ENCODE assay signal across 25 mouse cellular contexts in the genomic region with DNA sequence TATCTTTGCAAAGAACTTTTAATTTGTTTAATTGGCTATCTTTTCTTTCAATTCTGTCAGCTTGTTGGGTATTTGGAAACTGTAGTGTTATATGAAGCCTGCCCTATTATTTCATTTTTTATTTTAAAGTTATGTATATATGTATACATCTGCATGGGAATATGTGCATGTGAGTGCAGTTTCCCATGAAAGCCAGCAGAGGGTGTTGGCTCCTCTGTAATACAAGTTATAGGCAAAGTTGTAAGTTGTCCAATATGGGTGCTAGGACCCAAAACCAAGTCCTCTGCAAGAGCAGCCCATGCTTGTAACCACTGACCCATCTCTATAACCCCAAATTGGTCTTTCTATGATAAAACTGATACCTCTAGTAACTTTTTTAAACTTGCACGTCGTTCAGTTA. TPM values are rescaled to one million over a fixed set of nuclear protein-coding genes. Genes with fewer than 3 reads are reported as not detected.
DNase-seq lines count a peak whose midpoint lies in the region; ATAC-seq and TF ChIP-seq lines count a peak whose summit lies in the region.
"Had no signal": no experiment of that assay in that cellular context is flagged by ENCODE, and none has a peak within 500 bp of the region (broad histone marks: within the 10 kb centered on the region; RNA-seq: fewer than 3 reads in every experiment).

No protein-coding gene starts in this region.

- peak; percentile 44 for TF ChIP-seq RAD21 in CH12.LX (IDR thresholded peaks at IDR 0.05; ENCODE audit: low read depth, low read length)

- no peaks in the 10 kb centered on the region for H3K4me1 ChIP-seq in kidney, postnatal 0 days (replicated peaks; ENCODE audit: insufficient read depth, low read length)
- H3K4me1 ChIP-seq in CH12.LX (ENCODE audit: control insufficient read depth in 1 of 2, insufficient read depth in 2 of 2) = peaks cover 3 to 6% of the 10 kb centered on the region in 2 experiments; a peak in 3 of 4 replicates
- H3K4me1 ChIP-seq in forebrain, embryonic 13.5 days = no peaks in the 10 kb centered on the region
- H3K4me1 ChIP-seq: embryonic facial prominence, embryonic 12.5 days; forebrain, embryonic 12.5 days; hindbrain, embryonic 15.5 days; intestine, embryonic 15.5 days; kidney, embryonic 15.5 days; limb, embryonic 15.5 days; liver, embryonic 15.5 days; midbrain, embryonic 13.5 days; neural tube, embryonic 12.5 days had no signal

- no peak overlapping the region for H3K4me3 ChIP-seq in kidney, postnatal 0 days (replicated peaks; ENCODE audit: low read depth, low read length)
- H3K4me3 ChIP-seq in CH12.LX (replicated peaks in 1 of 3; ENCODE audit: low read depth in 2 of 3, low read length in 2 of 3, poor library complexity in 1 of 3) = no peak overlapping the region
- no peak overlapping the region for H3K4me3 ChIP-seq in forebrain, embryonic 13.5 days
- H3K4me3 ChIP-seq: embryonic facial prominence, embryonic 12.5 days; forebrain, embryonic 12.5 days; hindbrain, embryonic 15.5 days; intestine, embryonic 15.5 days; kidney, embryonic 15.5 days; limb, embryonic 15.5 days; liver, embryonic 15.5 days; megakaryocyte, embryonic 14.5 days; midbrain, embryonic 13.5 days; neural tube, embryonic 12.5 days had no signal

- TF ChIP-seq POLR2A in CH12.LX (IDR thresholded peaks at IDR 0.05; ENCODE audit: low read depth, low read length) = no peak

- no peak overlapping the region for H3K4me2 ChIP-seq in kidney, postnatal 0 days (ENCODE audit: low read length)
- H3K4me2 ChIP-seq in CH12.LX (ENCODE audit: insufficient read depth, low read depth, poor library complexity, severe bottlenecking) = no peak overlapping the region
- no peak overlapping the region for H3K4me2 ChIP-seq in forebrain, embryonic 13.5 days
- H3K4me2 ChIP-seq: embryonic facial prominence, embryonic 12.5 days; forebrain, embryonic 12.5 days; hindbrain, embryonic 15.5 days; intestine, embryonic 15.5 days; kidney, embryonic 15.5 days; limb, embryonic 15.5 days; liver, embryonic 15.5 days; midbrain, embryonic 13.5 days; neural tube, embryonic 12.5 days had no signal

- TF ChIP-seq CTCF in kidney, postnatal 0 days (IDR thresholded peaks at IDR 0.05; ENCODE audit: low read depth) = peak; percentile 34; the same call in 1 of the 2 replicates
- TF ChIP-seq CTCF in CH12.LX (conservative IDR thresholded peaks at IDR 0.05 in 1 of 2, IDR thresholded peaks at IDR 0.05 in 1 of 2; ENCODE audit: low read depth in 2 of 2, low read length in 2 of 2) = peak in 1 of 2 experiments; percentile 47; a peak in 2 of 4 replicates

- dilution Hi-C loops in CH12.LX (cut with MboI; ENCODE audit: extremely low pct_ligation_motif_present, extremely low pct_unique_long_range_greater_than_20kb, low sequenced_read_pairs) = no loop called here

- peaks cover 43% of the 10 kb centered on the region for H3K79me2 ChIP-seq in CH12.LX (replicated peaks; ENCODE audit: control insufficient read depth, extremely low read depth, insufficient read depth, poor library complexity, severe bottlenecking)

- H3K9ac ChIP-seq in kidney, postnatal 0 days (ENCODE audit: low read depth, low read length) = no peak overlapping the region
- no peak overlapping the region for H3K9ac ChIP-seq in CH12.LX (ENCODE audit: insufficient read depth, low read depth)
- H3K9ac ChIP-seq in forebrain, embryonic 13.5 days = no peak overlapping the region
- H3K9ac ChIP-seq: embryonic facial prominence, embryonic 12.5 days; forebrain, embryonic 12.5 days; hindbrain, embryonic 15.5 days; intestine, embryonic 15.5 days; kidney, embryonic 15.5 days; limb, embryonic 15.5 days; liver, embryonic 15.5 days; midbrain, embryonic 13.5 days; neural tube, embryonic 12.5 days had no signal

- no peak for DNase-seq in kidney, postnatal 0 days (ENCODE audit: low spot score)
- DNase-seq in kidney, postnatal 14 days = no peak
- peak; percentile 1 for DNase-seq in 3T3-L1 (ENCODE audit: low read depth, low spot score)
- no peak for DNase-seq in CH12.LX (ENCODE audit: extremely low read depth)
- DNase-seq in R1 (ENCODE audit: low read depth, low spot score) = peak; percentile 15
- no peak for DNase-seq in adipocyte (ENCODE audit: low spot score)
- DNase-seq in cerebellum, adult 9-11 months = no peak
- DNase-seq: adrenal gland, adult 8-10 months; cerebellum, adult 11-12 months; cerebellum, postnatal 25 days; left cerebral cortex, postnatal 4 days; lung, postnatal 10 days; right cerebral cortex, postnatal 4 days; thymus, postnatal 25 days had no signal

- H3K36me3 ChIP-seq in kidney, postnatal 0 days (ENCODE audit: insufficient read depth, low read length) = no peaks in the 10 kb centered on the region
- H3K36me3 ChIP-seq in CH12.LX (replicated peaks in 1 of 2; ENCODE audit: control insufficient read depth in 1 of 2, insufficient read depth in 1 of 2, low read length in 1 of 2) = peaks cover 32 to 66% of the 10 kb centered on the region in 2 experiments
- no peaks in the 10 kb centered on the region for H3K36me3 ChIP-seq in forebrain, embryonic 13.5 days (ENCODE audit: poor library complexity, severe bottlenecking)
- H3K36me3 ChIP-seq: embryonic facial prominence, embryonic 12.5 days; forebrain, embryonic 12.5 days; hindbrain, embryonic 15.5 days; intestine, embryonic 15.5 days; kidney, embryonic 15.5 days; limb, embryonic 15.5 days; liver, embryonic 15.5 days; midbrain, embryonic 13.5 days; neural tube, embryonic 12.5 days had no signal

- 96% methylated on average over 2 of the region's 2 CpGs for WGBS in kidney, postnatal 0 days
- WGBS in forebrain, embryonic 13.5 days = 95% methylated on average over 2 of the region's 2 CpGs

- H3K27ac ChIP-seq in kidney, postnatal 0 days = no peak overlapping the region
- no peak overlapping the region for H3K27ac ChIP-seq in CH12.LX (ENCODE audit: insufficient read depth, low read depth)
- H3K27ac ChIP-seq in forebrain, embryonic 13.5 days = no peak overlapping the region
- H3K27ac ChIP-seq: embryonic facial prominence, embryonic 12.5 days; forebrain, embryonic 12.5 days; hindbrain, embryonic 15.5 days; intestine, embryonic 15.5 days; kidney, embryonic 15.5 days; limb, embryonic 15.5 days; liver, embryonic 15.5 days; midbrain, embryonic 13.5 days; neural tube, embryonic 12.5 days had no signal

- no peak for ATAC-seq in kidney, postnatal 0 days (replicated peaks; ENCODE audit: low FRiP score, low read depth)
- ATAC-seq in forebrain, embryonic 13.5 days = no peak
- ATAC-seq: intestine, embryonic 15.5 days; midbrain, embryonic 13.5 days had no signal

- H3K9me3 ChIP-seq in kidney, postnatal 0 days (replicated peaks; ENCODE audit: low read length) = no peaks in the 10 kb centered on the region
- H3K9me3 ChIP-seq in CH12.LX (replicated peaks; ENCODE audit: low read length) = peaks cover 4% of the 10 kb centered on the region
- no peaks in the 10 kb centered on the region for H3K9me3 ChIP-seq in forebrain, embryonic 13.5 days (replicated peaks)
- H3K9me3 ChIP-seq: embryonic facial prominence, embryonic 12.5 days; forebrain, embryonic 12.5 days; hindbrain, embryonic 15.5 days; intestine, embryonic 15.5 days; kidney, embryonic 15.5 days; limb, embryonic 15.5 days; liver, embryonic 15.5 days; megakaryocyte, embryonic 14.5 days; midbrain, embryonic 13.5 days; neural tube, embryonic 12.5 days had no signal

- no peak for TF ChIP-seq EP300 in CH12.LX (IDR thresholded peaks at IDR 0.05; ENCODE audit: low read length)

- H3K27me3 ChIP-seq in kidney, postnatal 0 days (ENCODE audit: insufficient read depth, low read length) = no peaks in the 10 kb centered on the region
- H3K27me3 ChIP-seq in CH12.LX (replicated peaks) = no peaks in the 10 kb centered on the region
- no peaks in the 10 kb centered on the region for H3K27me3 ChIP-seq in forebrain, embryonic 13.5 days
- H3K27me3 ChIP-seq: embryonic facial prominence, embryonic 12.5 days; forebrain, embryonic 12.5 days; hindbrain, embryonic 15.5 days; intestine, embryonic 15.5 days; kidney, embryonic 15.5 days; limb, embryonic 15.5 days; liver, embryonic 15.5 days; megakaryocyte, embryonic 14.5 days; midbrain, embryonic 13.5 days; neural tube, embryonic 12.5 days had no signal

- in situ Hi-C loops in CH12.LX (cut with MboI; ENCODE audit: low pct_ligation_motif_present, low pct_unique_long_range_greater_than_20kb, low sequenced_read_pairs) = no loop called here

TF ChIP-seq in CH12.LX, 34 proteins besides CTCF, POLR2A, EP300 and RAD21:
- TF ChIP-seq JUN (IDR thresholded peaks at IDR 0.05; ENCODE audit: insufficient read depth, low read depth, low read length) (no peak), SMC3 (IDR thresholded peaks at IDR 0.05; ENCODE audit: low read depth, low read length) (peak; percentile 39), ZC3H11A (IDR thresholded peaks at IDR 0.05; ENCODE audit: low read depth, low read length) (no peak), PAX5 (IDR thresholded peaks at IDR 0.05; ENCODE audit: low read length) (no peak), ZKSCAN1 (IDR thresholded peaks at IDR 0.05; ENCODE audit: borderline replicate concordance, low read depth, low read length) (no peak)

RNA-seq across cellular contexts. Expression of gene Fndc3a, which starts 38.8 kb away (rescaled TPM):
- polyA plus RNA-seq in kidney, postnatal 0 days (2015; fragmentation: Nextera tagmentation; extraction: Ambion mirVana) = 33.1 and 36.6 TPM in 2 replicates
- total RNA-seq in CH12.LX (2012; rRNA removed) = 35.4 and 48.6 TPM in 2 replicates
- total RNA-seq in CH12.LX (2014; rRNA removed) = 40.0 and 40.5 TPM in 2 replicates
- 32.4 and 35.4 TPM in 2 replicates for polyA plus RNA-seq in CH12.LX (2012; ENCODE audit: insufficient read length, low read depth)
- polyA plus RNA-seq in forebrain, embryonic 13.5 days (2015; fragmentation: Nextera tagmentation; extraction: Ambion mirVana) = 48.1 and 55.5 TPM in 2 replicates

Comparison
In these comparisons a context has a peak if more than half of its experiments do, and no peak if none do; other contexts are left out.
1. DNase-seq: peak in 3T3-L1 (single experiment) and R1 (single experiment); none in kidney, postnatal 0 days (single experiment), kidney, postnatal 14 days (single experiment), CH12.LX (single experiment), adipocyte (single experiment) and cerebellum, adult 9-11 months (single experiment).